Mouse (Mus musculus) inflammation-experienced regulatory T-cells, adult 6 months (primary cell): ENCODE results near the gene Msn. TPM values are rescaled to one million over a fixed set of nuclear protein-coding genes. Genes with fewer than 3 reads are reported as not detected.
A peak's percentile ranks its signal among the peaks of the same experiment; 100 is the strongest.
"Not testable (repeated sequence)": the region's sequence is repeated elsewhere in the genome, so short reads cannot be mapped to it uniquely, and the experiment has no call there.

ENCODE experiments used
- ATAC-seq: one replicate; pipeline ENCODE4 v1.8.0; 2017
- polyA plus RNA-seq, 3 experiments: library from polyadenylated mRNA; unstranded; fragments of 100-300 nt; shearing (Covaris generic); gene quantifications; one replicate each; pipeline ENCODE4 v1.2.1; 2017

Gene Msn
- polyA plus RNA-seq, 3 experiments from 2014 or later: 734 to 778 (median 742) TPM

DNA sequence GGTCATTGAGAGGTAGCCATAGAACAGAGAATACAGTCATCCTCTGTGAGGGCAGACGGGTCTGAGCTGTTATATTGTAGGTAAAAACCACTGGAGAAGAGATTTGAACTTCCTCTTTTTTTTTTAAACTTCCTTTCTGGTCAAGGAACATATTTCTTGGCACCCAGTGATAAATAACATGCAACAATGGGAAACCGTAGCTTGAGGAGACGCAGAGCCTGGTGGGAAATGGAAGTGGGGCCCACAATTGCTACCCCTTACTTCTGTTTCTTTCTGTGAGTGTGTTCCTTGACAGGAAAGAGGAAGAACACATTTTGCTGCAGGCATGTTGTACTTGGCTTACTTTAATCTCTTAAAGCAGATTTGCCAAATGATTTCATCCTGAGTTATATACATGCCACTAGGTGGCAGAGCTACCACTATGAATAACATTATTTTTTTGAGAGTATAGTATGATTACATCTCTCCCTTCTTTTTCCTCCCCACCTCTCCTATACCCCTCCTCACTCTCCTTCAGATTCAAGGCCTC is 49.2 kb downstream of the Msn start:
- ATAC-seq: peak; percentile 49

DNA sequence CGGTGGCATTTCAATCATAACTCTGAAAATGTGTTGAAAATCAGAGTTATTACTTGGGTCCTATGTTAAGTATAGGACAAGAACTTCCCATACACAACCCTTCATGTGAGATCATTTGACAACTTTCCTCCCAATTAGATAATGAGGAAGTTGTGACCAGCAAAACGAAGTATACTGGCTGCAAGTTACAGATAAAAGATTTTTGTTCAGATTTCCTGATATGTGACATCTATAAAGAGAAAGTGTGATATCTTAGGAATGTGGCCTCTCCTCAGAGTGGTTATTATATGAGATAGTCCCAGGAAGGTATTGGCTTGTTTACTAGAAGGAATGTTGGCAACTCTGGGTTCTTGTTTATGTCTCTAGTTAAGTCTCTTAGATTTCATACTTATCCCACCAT is 52.4 kb downstream of the Msn start:
- no peak for ATAC-seq

DNA sequence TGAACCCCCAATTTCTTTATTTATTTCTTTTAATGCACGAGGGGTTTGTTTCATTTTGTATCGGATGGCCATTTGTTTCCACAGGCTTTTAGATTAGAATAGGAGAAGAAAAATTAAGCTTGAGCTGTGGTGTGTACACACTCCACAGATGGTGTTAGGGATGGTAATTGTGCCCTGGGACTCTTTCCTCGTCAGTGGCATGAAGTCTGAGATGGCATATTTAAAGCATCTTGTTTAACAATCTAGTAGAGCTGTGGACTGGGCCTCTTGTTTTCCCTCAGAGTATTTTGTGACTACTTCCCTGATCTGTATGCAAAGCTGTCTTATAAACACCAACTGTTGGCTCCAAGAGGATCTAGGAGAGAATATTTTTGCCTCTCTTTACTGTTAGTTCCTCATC is 57.5 kb downstream of the Msn start:
- ATAC-seq: no peak

DNA sequence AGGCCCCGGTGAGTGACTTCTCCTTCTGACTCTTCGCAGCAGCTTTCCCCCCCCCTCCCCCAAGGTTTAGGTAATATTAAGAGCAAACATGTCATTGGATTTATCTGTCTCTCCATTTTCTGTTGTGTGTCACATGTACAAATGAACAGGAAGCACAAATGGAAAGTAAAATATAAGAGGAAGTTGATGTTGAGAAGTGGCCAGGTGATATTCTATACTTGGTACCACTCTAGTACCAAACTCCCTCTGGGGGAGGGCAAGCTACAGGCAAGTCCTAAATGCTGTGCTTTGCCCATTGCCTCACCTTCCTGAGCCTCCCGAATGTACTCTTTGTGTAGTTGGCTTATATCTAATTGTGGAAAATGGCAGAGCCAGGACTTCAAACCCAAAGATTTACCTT is 62.1 kb downstream of the Msn start:
- peak; percentile 32 for ATAC-seq

DNA sequence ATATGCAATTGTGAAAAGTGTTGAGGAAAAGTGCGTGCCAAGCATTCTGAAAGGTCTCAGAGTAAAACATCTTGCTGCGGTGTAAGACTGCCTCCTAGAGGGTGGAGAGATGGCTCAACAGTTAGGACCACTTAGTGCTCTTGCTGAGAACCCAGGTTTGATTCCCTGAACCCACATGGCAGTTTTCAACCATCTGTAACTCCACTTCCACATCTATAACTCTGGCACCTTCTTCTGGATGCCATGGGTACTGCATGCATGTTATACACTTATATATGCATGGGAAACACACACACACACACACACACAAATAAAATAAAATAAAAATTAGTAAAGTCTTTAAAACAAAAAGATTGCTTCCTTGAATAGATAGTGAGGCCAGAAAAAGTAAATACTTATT is 66.7 kb downstream of the Msn start:
- peak; percentile 65 for ATAC-seq

DNA sequence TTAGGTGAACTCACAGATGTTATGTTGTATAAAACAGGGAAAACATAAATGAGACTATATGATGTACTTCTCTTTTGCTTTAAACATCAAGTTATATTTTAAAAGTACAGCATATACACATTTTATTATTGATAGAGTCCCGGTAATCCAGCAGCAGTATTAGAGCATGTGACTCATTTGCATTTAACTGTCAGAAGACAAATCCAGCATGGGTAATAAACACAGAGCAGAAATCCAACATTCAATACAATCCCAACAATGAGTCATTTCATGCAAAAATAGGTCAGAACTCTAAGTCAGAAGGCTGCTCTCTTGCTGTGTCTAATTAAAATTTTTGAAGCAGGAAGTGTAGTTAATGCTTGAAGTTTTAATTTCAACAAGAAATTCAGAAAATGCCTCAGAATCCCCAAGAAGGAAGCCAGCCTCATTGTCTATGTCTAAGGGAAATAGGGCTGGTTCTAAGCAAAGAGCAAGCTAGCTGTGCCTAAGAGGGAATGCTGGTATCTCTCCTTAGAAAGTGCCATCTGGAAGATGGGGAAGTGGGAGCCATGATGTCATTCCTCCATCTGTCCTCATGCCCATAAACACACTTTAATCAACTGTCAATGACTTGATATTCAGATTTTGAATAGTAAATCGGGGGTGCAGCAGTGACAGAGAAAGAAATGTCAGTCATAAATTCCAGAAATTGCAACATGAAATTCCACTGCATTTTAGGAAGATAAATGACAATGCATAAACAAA is 76.0 kb downstream of the Msn start:
- ATAC-seq: no peak

DNA sequence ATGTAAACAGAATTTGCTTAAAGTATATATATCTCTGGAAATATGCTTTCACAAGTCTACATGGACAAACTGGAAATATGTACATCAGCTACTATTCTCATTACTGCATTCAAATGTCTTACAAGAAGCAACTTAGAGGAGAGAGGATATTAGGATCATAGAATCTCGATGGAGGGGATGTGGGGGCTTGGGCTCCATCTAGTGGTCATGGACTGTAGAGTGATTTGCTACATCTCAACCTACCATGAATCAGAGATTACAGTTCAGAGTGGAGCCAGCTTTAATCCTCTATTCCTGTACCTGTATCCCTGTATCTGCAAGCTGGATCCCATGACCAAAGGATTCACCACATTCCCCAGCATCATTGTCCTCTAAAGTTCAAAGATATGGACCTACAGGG is 82.6 kb downstream of the Msn start:
- ATAC-seq: peak; percentile 78

DNA sequence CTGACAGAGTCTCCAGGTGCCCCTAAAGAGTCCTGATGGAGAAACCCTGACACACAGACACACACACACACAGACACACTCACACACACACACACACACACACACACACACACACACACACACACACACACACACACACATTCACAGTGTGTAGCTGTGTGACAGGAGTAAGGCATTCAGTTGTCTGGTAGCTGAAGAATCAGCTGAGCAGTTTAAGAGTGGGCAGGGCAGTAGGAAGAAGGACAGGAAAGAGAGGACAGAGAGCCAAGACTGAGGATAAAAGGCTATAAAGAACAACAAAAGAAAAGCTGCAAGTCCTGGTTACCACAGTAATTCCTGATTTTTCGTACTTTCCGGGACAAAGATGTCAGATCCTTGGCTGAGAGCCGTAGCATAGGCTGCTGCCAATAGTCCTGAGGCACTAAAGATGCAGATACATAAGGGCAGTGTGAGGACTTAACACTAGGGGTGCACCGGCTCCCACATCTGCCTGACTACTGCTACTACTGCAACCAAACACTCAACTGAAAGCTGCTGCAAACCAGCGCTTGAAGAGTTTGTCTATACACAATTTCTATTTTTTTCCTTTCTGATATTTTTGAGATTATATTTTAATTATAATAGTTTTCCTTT is 88.4 kb downstream of the Msn start:
- ATAC-seq: no peak

DNA sequence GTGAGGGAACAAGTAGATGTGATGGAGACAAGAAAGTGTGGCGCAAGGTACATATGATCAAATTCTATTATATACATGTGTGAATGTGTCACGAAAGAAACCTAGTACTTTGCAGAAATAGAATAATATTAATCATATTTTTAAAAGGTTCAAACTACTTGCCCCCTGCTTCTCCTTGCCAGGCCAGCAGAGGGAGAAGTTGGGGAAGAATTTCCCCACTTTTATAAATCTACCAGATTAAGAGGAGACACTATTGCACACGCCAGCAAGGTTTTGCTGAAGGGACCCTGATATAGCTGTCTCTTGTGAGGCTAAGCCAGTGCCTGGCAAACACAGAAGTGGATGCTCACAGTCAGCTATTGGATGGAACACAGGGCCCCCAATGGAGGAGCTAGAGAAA is 109.3 kb downstream of the Msn start:
- not testable (repeated sequence) for ATAC-seq

DNA sequence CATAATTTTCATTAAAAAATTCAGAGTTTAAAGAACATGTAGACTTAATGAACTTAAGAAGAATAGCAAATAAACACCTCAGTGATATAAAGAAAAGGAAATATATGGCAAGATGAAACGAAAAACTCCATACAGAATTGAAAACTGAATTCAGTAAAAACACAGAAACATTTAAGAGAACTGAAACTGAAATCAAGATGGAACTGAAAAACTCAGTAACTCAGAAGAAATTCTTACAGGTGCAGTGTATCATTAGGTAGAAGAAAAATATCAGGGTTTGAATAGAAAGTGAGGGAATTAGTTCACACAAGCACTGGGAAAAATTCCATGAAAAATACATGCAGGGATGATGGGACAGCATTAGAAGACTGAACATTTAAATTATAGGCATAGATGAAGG is 111.0 kb downstream of the Msn start:
- no peak for ATAC-seq

DNA sequence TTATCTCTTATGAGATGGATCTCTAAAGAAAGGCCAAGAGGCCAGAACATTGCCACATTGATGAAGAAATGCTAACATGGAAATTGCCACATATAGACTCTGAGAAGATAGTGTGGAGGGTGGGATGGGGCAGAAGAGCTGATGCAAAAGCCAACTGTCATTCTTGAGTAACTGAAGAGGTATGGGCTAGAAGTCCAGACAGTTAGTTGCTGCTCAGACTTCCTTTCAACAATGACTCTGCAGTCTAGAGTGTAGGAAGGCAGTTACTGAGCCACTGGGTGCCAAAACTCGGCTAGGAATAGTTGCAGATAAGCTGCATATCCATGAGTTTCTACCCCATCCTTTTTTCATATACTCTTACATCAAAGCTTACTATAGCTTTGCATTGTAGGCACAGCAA is 122.2 kb downstream of the Msn start:
- no peak for ATAC-seq

Other genes with a start within 250 kb of the Msn start
- gene Las1l, start 139.1 kb upstream of the Msn start, polyA plus RNA-seq: 10 to 100 TPM; 35.5 to 75.7 (median 70.6) TPM
- not detected for gene Vsig4, start 197.4 kb downstream of the Msn start, polyA plus RNA-seq